Mouse (Mus musculus) G1E (cell line): Measurements from ENCODE around the gene Senp8.

Experiments used
- CTCF ChIP-seq: IDR thresholded peaks from 2 replicates; pipeline ENCODE4 v1.5.1; 2012; ENCODE audit warnings: low read depth, low read length, inconsistent platforms, mixed read lengths
- GATA1 ChIP-seq: IDR thresholded peaks from 2 replicates; pipeline ENCODE4 v1.6.1; 2012; ENCODE audit warnings: borderline replicate concordance, low read length, inconsistent platforms, mixed read lengths
- GATA2 ChIP-seq: IDR thresholded peaks from 2 replicates; pipeline ENCODE4 v1.6.1; 2012; ENCODE audit warnings: low read depth, low read length, inconsistent platforms, borderline replicate concordance
- TAL1 ChIP-seq: conservative IDR thresholded peaks from 2 replicates; pipeline ENCODE4 v1.6.1; 2012; ENCODE audit warnings: low read depth, low read length, inconsistent platforms, mixed read lengths

GRCm38 (mm10) chr9:59723096-59723657 is 27.3 kb downstream of the Senp8 start:
- peak; percentile 73 for TF ChIP-seq CTCF
- TF ChIP-seq GATA1, result no peak
- no peak for TF ChIP-seq TAL1
- no peak for TF ChIP-seq GATA2
